Mouse (Mus musculus) thymus, postnatal 36 days (tissue): Measurements from ENCODE around the gene Spata1.

Experiments used
- DNase-seq, 2 experiments: peaks; one replicate each; pipeline ENCODE4 v3.0.0; 2022; ENCODE audit warnings: mixed read lengths in 2 of 2

Gene Spata1

DNA sequence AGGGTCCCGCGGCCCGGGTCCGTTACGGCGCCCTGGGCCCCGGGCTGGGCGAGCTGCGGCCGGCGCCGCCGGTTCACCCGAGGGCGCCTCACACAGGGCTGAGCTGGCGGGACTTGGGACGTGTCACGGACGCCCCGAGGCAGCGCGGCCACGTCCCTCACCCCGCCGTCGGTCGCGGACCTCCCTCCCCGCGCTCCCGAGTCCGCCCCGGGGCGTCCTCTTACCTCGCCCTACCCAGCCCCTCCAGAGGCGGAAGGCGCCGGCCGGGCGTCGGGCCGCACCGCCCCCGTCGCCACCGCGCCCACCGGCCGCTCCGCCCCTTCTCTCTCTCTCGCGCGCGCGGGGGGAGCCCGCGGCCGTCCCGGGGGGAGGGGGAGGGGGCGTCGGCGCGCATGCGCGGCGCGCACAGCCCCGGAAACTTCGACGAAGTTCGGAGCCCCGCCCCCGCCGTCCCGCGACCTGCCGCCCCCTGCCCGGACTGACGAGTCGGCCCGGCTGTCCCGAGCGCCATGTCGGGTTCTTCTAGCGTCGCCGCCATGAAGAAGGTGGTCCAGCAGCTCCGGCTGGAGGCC, at the start of gene Spata1, which contains the start of gene Gng5:
TSS of gene Spata1 (minus strand) at position 323 of the 572 bp plus-strand sequence.
TSS of gene Gng5 (plus strand) at position 377 of the 572 bp plus-strand sequence.
- peak; percentile 92 for DNase-seq

DNA sequence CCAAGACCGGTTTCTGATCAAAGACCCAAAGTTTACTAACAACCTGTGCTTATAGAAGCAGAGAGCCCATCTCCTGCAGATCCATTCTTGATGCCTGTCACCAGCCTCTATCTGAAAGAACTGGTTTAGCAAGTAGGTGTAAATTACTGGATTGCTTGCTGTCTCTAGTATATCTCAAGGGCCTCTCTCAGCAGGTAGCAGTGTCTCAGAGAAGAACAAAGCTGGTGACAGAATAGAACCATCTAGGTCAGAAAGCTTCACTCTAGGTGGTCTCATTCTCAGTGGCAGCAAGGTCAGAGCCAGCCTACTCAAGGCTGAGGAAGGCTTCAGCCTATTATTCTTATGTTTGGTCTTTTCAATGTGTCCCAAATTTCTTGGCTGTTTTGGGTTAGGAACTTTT, 44.1 kb upstream of the Spata1 start:
- no peak for DNase-seq

- no peak for DNase-seq
These were observed 41.1 kb upstream of the Spata1 start for GRCm38 (mm10) chr3:146540521-146541273.

GRCm38 (mm10) chr3:146534986-146535385, 35.4 kb upstream of the Spata1 start:
- no peak for DNase-seq

- no peak for DNase-seq
These were observed 28.8 kb upstream of the Spata1 start for GRCm38 (mm10) chr3:146528335-146528734.

GRCm38 (mm10) chr3:146521652-146522020, 22.1 kb upstream of the Spata1 start:
- DNase-seq = no peak

DNA sequence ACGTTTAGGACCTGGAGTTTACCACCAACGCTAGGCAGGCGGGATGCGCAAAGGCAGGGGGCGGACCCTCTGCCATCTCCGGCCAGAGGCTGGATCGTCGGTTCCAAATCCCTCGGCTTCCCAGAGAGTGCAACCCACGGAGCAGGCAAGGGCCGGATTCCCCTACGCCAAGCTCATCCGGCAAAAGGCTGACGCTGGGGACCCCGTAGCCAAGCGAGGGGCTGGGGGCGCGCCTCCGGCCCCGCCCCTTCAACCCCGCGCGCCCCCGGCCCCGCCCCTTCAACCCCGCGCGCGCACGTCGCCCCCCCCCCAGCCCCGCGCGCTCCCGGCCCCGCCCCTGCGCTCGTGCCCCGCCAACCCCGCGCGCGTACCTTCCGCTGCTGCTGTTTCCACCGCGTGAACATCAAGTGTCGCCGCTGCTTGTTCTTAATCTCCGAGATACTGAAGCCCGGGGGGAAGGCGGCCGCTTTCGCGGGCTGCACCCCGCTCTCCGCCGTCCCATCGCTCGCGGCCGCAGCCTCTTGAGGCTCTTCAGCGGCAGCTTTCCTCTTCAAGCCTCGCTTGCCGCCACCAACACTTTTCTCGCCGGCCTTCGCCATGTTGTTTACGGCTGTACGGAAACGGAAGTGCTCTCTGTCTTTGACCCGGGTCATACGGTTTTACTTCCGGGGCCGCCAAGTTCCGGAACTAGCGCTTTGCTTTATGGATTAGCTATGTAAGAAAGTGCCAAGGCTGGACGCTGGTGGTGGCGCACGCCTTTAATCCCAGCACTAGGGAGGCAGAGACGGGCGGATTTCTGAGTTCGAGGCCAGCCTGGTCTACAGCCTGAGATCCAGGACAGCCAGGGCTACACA, 21.5 kb upstream of the Spata1 start, which contains the start of gene Rpf1:
TSS of gene Rpf1 (minus strand) at position 632 of the 854 bp plus-strand sequence.
- DNase-seq = peak; percentile 85 to 88

DNA sequence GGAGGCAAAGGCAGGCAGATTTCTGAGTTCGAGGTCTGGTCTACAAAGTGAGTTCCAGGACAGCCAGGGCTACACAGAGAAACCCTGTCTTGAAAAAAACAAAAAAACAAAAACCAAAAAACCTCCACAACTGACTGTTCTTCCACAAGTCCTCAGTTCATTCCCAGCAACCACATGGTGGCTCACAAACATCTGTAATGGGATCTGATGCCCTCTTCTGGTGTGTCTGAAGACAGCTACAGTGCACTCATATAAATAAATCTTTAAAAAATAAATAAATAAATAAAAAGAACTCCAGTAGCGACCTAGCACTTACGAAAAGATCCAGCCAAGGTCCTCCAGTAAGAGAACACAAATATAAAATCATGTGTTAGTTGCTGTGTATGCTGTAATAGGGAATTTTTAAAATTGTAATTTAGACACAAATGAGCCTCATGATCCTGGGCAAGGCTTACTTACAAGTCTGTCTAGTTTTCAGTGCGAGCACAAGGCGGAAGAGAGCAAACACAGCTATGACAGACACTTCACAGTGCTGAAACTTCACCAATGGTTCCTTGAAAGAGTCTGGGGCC, 20.8 kb upstream of the Spata1 start:
- DNase-seq = no peak

- DNase-seq = no peak
These were observed 7.2 kb upstream of the Spata1 start for GRCm38 (mm10) chr3:146506711-146507110.

- DNase-seq = no peak
These were observed 2.1 kb upstream of the Spata1 start for GRCm38 (mm10) chr3:146501601-146502123.

DNA sequence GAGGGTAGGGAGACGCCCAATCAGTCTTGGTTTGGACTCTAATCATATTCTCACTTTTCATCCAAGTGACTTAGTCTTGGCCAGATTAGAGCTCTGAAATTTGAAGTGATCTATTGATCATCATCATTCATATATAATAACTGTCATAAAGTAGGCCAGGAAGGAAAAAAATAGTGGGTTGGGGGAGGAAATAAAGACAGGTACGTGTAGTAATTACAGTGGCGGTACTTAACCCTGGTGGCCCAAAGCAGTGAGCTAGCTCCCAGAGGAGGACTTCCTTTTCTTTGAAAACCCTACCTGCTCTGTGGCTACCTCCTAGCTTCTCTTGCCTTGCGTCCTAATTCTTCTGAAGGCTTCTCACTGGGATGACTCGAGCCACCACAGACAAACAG, 1.3 kb upstream of the Spata1 start:
- DNase-seq = no peak

- no peak for DNase-seq
These were observed 653 bp upstream of the Spata1 start for GRCm38 (mm10) chr3:146500003-146500809.

GRCm38 (mm10) chr3:146498989-146499388, 564 bp downstream of the Spata1 start:
- DNase-seq = no peak

GRCm38 (mm10) chr3:146494941-146495340, 4.6 kb downstream of the Spata1 start:
- DNase-seq = no peak

- peak in 1 of 2 experiments; percentile 4 for DNase-seq
These were observed 13.1 kb downstream of the Spata1 start for GRCm38 (mm10) chr3:146486464-146486863.

DNA sequence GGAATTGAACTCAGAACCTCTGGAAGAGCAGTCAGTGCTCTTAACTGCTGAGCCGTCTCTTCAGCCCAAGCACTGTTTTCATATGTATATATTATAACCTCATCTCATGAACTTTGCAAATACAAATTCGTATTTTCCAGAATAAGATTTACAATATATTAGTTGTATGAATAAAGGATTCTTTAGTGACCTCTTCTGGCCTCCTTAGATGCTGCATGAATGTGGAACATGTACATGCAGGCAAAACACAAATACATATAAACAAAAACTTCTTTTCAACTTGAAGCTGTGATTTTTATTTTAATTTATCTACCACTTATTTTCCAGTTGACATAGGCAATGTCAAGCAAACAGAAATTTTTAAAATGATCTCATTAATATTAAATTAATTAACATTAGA, 17.5 kb downstream of the Spata1 start:
- no peak for DNase-seq

- no peak for DNase-seq
These were observed 25.1 kb downstream of the Spata1 start for GRCm38 (mm10) chr3:146474428-146474827.

DNA sequence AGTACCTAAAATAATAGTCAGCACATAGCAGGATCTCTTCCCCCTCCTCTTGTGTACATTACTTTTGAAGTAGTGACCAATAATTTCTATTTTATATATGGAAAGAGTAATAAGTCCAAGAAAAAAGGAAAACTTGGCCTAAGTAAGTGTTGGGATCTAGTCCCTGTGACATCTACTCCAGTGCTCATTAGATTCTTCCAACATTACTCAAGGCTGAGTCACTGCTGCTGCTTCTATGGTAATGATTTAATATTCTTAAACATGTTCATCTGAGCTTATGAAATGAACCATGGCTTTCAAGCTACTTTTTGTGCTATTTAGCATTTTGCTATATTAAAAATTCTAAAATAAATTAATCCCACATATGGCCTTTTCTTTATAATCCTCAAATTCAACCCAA, 25.8 kb downstream of the Spata1 start:
- no peak for DNase-seq

- no peak for DNase-seq
These were observed 26.9 kb downstream of the Spata1 start for GRCm38 (mm10) chr3:146472657-146473056.

DNA sequence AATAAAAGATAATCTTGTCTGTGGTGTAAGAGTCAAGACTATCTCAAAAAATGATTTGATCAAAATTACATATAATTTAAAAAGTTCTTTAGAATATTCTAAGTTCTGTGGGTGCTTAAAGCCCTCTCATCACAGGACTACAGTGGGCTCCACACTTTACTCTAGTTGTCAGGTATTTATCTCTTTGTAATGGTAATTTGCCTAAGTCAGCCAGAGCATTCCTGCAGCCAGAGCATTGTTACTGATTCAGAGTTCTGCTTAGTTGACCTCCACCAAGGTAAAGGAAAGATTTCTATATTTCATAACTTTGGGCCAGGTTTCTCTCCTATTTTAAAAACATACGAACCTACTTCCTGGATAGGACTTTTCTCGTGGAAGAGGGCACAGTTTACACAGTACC, 30.3 kb downstream of the Spata1 start:
- no peak for DNase-seq

DNA sequence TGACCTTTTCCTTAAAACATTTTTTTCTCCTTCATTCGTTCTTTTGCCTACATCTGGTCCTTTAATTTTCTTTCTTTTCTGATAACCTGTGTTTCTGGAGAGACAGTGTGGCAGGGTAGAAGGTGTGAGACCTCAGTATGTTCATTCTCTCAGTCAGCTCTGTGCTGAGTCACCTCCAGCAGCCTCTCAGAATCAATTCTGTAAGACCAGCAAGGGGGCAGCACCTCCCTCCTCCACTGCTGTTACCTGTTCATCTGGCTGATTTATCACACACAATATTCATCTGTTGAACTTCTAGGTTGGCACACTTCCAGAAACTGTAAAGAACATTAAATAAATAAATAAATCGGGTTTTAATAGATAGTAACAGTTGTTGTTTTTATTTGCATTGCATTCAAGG, 36.6 kb downstream of the Spata1 start:
- DNase-seq = no peak

GRCm38 (mm10) chr3:146451375-146451774, 48.2 kb downstream of the Spata1 start:
- no peak for DNase-seq
